28 mouse cellular contexts compared by ENCODE assay signal in the genomic region with DNA sequence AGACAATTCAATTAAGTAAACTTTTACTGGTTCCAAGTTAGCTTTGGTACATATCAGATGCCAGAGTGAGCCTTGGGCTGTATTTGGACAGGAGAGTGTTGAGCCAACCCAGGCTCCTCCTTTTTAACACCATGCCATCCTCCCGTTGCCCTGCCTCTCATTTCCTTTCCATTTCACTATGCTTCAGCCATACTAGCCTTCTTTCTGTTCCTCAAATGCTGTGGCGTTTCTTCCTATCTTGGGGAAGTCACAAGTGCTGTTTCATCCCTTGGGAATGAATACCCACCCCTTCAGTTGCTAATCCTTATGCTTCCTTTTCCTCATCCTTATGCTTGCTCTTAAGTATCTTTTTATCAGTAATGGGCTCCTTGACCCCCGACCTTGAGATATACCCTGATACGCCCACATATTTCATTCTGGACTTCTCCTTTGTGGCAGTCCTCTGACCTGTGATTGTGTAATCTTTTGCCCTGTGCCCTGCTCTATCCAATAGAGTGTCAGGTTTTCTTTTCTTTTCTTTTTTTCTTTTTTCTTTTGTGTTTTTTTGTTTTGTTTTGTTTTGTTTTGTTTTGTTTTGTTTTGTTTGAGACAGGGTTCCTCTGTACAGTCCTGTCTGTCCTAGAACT.
DNase-seq lines count a peak whose midpoint lies in the region; ATAC-seq lines count a peak whose summit lies in the region.
"Had no signal": no experiment of that assay in that cellular context is flagged by ENCODE, and none has a peak within 500 bp of the region (broad histone marks: within the 10 kb centered on the region; RNA-seq: fewer than 3 reads in every experiment).

No protein-coding gene starts in this region.

- no peaks in the 10 kb centered on the region for H3K27me3 ChIP-seq in splenic B cell, adult 2 months (ENCODE audit: control insufficient read depth, insufficient read depth, low read length, poor library complexity, severe bottlenecking)
- H3K27me3 ChIP-seq: embryonic facial prominence, embryonic 12.5 days; forebrain, embryonic 15.5 days; limb, embryonic 15.5 days; liver, embryonic 15.5 days; midbrain, embryonic 13.5 days; neural tube, embryonic 15.5 days had no signal

- peak; percentile 95 for ATAC-seq in megakaryocyte progenitor cell, adult 5-6 weeks (replicated peaks; ENCODE audit: poor library complexity)
- ATAC-seq: forebrain, embryonic 15.5 days; hindbrain, postnatal 0 days; intestine, embryonic 16.5 days; midbrain, embryonic 13.5 days had no signal

- no peaks in the 10 kb centered on the region for H3K36me3 ChIP-seq in splenic B cell, adult 2 months (ENCODE audit: control insufficient read depth, insufficient read depth, low read length, poor library complexity, severe bottlenecking)
- H3K36me3 ChIP-seq: embryonic facial prominence, embryonic 12.5 days; forebrain, embryonic 15.5 days; limb, embryonic 10.5 days; limb, embryonic 15.5 days; liver, embryonic 15.5 days; midbrain, embryonic 13.5 days; neural tube, embryonic 15.5 days had no signal

- intact Hi-C loops in heart, postnatal 10 days (cut with DNase I): no loop called here

- peak; percentile 3 to 7 for DNase-seq in heart, adult 9 months (ENCODE audit: low spot score in 2 of 2)
- DNase-seq in heart, postnatal 10 days: no peak
- peak; percentile 35 for DNase-seq in lung, postnatal 36 days
- no peak for DNase-seq in lung, postnatal 4 days
- DNase-seq in splenic B cell, adult 2 months (ENCODE audit: low read depth, low spot score): peak; percentile 49
- DNase-seq in embryo, embryonic 10.5 days (ENCODE audit: low spot score): no peak
- DNase-seq in retina, postnatal 1 day: no peak
- DNase-seq: adrenal gland, postnatal 36 days; cerebellum, adult 2 months; cerebellum, postnatal 25 days; embryo, embryonic 11 days; gastrocnemius, adult 2 months; gastrocnemius, postnatal 36 days; kidney, postnatal 14 days; layer of hippocampus, adult 9-11 months; lung, embryonic 14.5 days; right cerebral cortex, adult 18-20 months; thymus, postnatal 25 days had no signal

Comparison
In these comparisons a context has a peak if more than half of its experiments do, and no peak if none do; other contexts are left out.
1. DNase-seq: peak in heart, adult 9 months (2 of 2), lung, postnatal 36 days (single experiment) and splenic B cell, adult 2 months (single experiment); none in heart, postnatal 10 days (0 of 2), lung, postnatal 4 days (0 of 2), embryo, embryonic 10.5 days (single experiment) and retina, postnatal 1 day (single experiment).